Mouse (Mus musculus) kidney, embryonic 16.5 days (tissue): ENCODE measurements around the gene Slc30a1. TPM values are rescaled to one million over a fixed set of nuclear protein-coding genes. Genes with fewer than 3 reads are reported as not detected.

Experiments
- ATAC-seq: fragments of 200-750 bp; cut with Nextera tagmentation; 2 replicates; pipeline ENCODE4 v1.8.0; 2017; ENCODE audit warnings: moderate TSS enrichment; ENCODE audit not compliant: low FRiP score, low TSS enrichment
- H3K27ac ChIP-seq: fragments of 300-500 bp; sonication (generic); 2 replicates; pipeline ENCODE4 v1.5.1; 2014; ENCODE audit warnings: low read length
- H3K27me3 ChIP-seq: fragments of 300-500 bp; sonication (generic); 2 replicates; pipeline ENCODE4 v1.6.1; 2014; ENCODE audit warnings: low read length, control low read depth, mixed read lengths; ENCODE audit not compliant: insufficient read depth
- H3K36me3 ChIP-seq: fragments of 300-500 bp; sonication (generic); 2 replicates; pipeline ENCODE4 v1.6.1; 2014; ENCODE audit warnings: low read length, control low read depth, mixed read lengths; ENCODE audit not compliant: insufficient read depth
- H3K4me1 ChIP-seq: fragments of 300-500 bp; sonication (generic); 2 replicates; pipeline ENCODE4 v1.6.1; 2014; ENCODE audit warnings: low read length, control low read depth, mixed read lengths; ENCODE audit not compliant: insufficient read depth
- H3K4me2 ChIP-seq: fragments of 300-500 bp; sonication (generic); replicated peaks from 2 replicates; pipeline ENCODE4 v1.6.1; 2014; ENCODE audit warnings: low read depth, low read length
- H3K4me3 ChIP-seq: fragments of 300-500 bp; sonication (generic); 2 replicates; pipeline ENCODE4 v1.5.1; 2014; ENCODE audit warnings: mild to moderate bottlenecking, low read length
- H3K9ac ChIP-seq: fragments of 300-500 bp; sonication (generic); replicated peaks from 2 replicates; pipeline ENCODE4 v1.6.1; 2014; ENCODE audit warnings: low read length
- H3K9me3 ChIP-seq: fragments of 300-500 bp; sonication (generic); 2 replicates; pipeline ENCODE4 v1.6.1; 2016; ENCODE audit warnings: low read length, control low read depth
- WGBS: fragments of 180-500 bp; shearing (Covaris S2); extraction: QIAGEN DNeasy Blood & Tissue Kit; methylation state at CpG from one replicate; pipeline ENCODE4 v1.1.7; 2014; 5-methylcytosine and 5-hydroxymethylcytosine counted together
- polyA plus RNA-seq: library from polyadenylated mRNA; unstranded; fragments of >200 nt; fragmentation: Nextera tagmentation; extraction: Ambion mirVana; gene quantifications from 2 replicates; pipeline ENCODE4 v1.2.1, GENCODE M21; 2015

The Slc30a1 gene
- polyA plus RNA-seq, 1 experiment from 2014 or later = 1.6 TPM

DNA sequence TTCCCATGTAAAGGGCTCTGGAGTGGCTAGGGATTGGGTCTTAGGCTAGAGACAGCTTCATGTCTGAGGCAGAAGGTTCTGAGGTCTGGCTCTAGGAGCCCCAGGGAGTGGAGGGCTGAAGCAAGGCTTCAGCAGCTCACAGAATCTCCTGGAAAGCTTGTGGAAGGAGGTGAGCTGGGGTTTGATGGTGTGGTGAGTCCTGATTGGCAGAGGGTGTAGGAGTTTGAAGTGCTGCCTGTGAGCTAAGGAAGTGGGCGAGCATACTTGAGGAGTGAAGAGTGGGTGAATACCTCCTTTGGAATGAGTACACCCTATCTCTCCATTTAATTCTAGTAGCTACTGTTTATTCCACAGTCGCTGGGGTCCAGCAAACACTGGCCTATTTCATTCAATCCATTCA, 44.0 kb downstream of the Slc30a1 start:
- H3K27me3 ChIP-seq = no peaks in the 10 kb centered on the region
- H3K27ac ChIP-seq = no peak overlapping the region
- ATAC-seq = no peak
- 60% methylated on average over 2 of the region's 2 CpGs for WGBS
- no peak overlapping the region for H3K4me3 ChIP-seq
- no peaks in the 10 kb centered on the region for H3K36me3 ChIP-seq
- no peaks in the 10 kb centered on the region for H3K9me3 ChIP-seq
- H3K4me2 ChIP-seq = no peak overlapping the region
- no peak overlapping the region for H3K9ac ChIP-seq
- no peaks in the 10 kb centered on the region for H3K4me1 ChIP-seq

DNA sequence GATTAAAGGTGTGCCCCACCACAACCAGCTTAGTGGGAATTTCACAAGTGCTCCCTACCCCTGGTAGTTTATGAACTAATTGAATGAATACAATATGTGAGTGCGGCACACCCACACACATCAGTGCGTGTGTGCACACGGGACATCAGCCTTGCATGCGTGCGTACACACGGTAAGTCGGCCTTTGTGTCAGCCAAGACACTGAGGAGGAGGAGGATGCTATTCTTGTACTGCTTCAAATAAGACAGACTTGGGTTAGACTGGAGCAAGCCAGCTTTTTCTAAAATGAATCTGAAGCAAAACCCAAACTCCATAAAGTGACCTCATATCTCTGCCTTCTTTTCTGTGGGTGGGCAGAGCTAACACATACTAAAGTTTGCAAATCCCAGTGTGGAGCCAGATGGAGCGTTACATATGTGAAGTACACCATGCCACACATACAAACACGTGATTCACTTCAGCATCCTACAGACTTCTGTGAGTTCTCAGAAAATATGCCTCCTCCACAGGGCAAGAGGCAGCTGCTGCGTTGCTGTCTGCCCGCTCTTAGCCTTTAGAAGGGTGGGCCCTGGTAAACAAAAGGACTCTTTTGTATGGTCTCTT, 46.3 kb downstream of the Slc30a1 start:
- 90% methylated on average over 11 of the region's 11 CpGs for WGBS
- ATAC-seq = no peak
- no peaks in the 10 kb centered on the region for H3K27me3 ChIP-seq
- no peaks in the 10 kb centered on the region for H3K36me3 ChIP-seq
- no peak overlapping the region for H3K4me3 ChIP-seq
- no peak overlapping the region for H3K27ac ChIP-seq
- no peak overlapping the region for H3K4me2 ChIP-seq
- H3K9ac ChIP-seq = no peak overlapping the region
- no peaks in the 10 kb centered on the region for H3K9me3 ChIP-seq
- H3K4me1 ChIP-seq = peaks cover 5% of the 10 kb centered on the region

DNA sequence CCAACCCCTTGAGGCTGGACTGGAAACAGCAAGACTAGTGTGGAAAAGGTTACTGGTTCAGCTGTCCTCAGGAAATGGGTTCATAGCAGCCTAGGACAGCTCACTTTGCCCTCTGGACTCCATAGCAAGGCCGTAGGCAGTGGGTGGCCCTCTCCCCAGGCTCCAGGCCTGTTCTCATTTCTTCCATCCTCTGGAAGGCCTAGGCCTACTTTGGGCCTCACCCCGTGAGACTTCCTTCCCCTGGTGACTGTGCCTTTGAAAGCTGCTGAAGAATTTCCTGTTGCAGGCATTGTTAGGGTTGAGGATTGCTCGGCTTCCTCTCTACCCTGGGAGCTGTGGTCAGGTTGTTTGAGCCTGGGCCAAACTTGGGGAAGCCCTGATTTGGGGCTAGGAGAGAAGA, 48.5 kb downstream of the Slc30a1 start:
- no peak overlapping the region for H3K9ac ChIP-seq
- H3K27ac ChIP-seq = peak overlapping the region; percentile 83
- no peaks in the 10 kb centered on the region for H3K9me3 ChIP-seq
- no peak overlapping the region for H3K4me3 ChIP-seq
- no peaks in the 10 kb centered on the region for H3K36me3 ChIP-seq
- peak; percentile 32; the same call in 1 of the 2 replicates for ATAC-seq
- no peak overlapping the region for H3K4me2 ChIP-seq
- peaks cover 5% of the 10 kb centered on the region for H3K4me1 ChIP-seq
- no peaks in the 10 kb centered on the region for H3K27me3 ChIP-seq
- 45% methylated on average over 3 of the region's 3 CpGs for WGBS

DNA sequence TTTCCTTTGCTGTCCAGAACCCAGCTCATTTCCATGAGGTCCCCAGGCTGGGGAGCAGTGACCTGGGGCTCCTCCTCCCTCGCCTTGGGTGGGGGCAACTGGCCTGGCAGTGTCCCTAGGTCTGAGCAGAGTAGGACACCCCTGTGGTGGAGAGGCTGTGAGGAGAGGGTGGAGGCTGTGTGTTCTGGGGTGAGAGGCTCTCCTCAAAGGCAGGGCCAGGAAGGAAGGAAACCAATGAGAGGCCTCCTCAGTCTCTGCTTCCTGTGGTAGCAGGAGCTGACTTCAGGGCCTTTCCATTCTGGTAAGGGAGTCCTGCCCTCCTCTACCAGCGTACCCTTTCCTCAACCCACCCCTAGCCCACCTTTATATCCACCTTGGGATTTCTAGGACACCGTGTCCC, 49.7 kb downstream of the Slc30a1 start:
- Histone ChIP-seq H3K9ac (0 out of 2 replicates have a peak overlapping the region, but pooled peaks have one; percentile 17), H3K4me3 (no peak overlapping the region), H3K9me3 (no peaks in the 10 kb centered on the region), H3K4me2 (0 out of 2 replicates have a peak overlapping the region, but pooled peaks have one; percentile 19), H3K27me3 (no peaks in the 10 kb centered on the region), H3K4me1 (peaks cover 5% of the 10 kb centered on the region), H3K36me3 (no peaks in the 10 kb centered on the region), H3K27ac (peak overlapping the region; percentile 83)
- ATAC-seq = peak; percentile 72; the same call in 1 of the 2 replicates
- WGBS = 69% methylated on average over 3 of the region's 3 CpGs

DNA sequence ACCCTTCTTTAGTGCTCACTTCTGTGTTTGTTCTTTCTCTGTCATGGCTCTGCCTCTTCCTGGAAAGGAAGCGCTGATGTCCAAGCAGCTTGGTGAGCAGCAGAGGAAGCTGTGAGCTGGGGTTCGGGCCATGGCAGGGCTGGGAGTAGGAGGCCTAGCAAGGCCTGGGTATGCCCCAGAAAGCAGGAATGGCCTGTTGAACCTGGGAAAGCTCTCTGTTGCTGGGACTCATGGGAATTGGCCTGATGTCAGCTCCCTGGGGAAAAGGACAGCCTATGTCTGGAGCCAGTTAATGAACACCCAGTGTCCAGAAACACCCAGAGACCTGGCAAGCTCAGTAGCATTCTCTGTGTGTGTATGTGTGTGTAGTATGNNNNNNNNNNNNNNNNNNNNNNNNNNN, 50.3 kb downstream of the Slc30a1 start:
- WGBS = 80% methylated on average over 2 of the region's 2 CpGs
- 0 out of 2 replicates have a peak overlapping the region, but pooled peaks have one; percentile 19 for H3K4me2 ChIP-seq
- H3K4me1 ChIP-seq = peaks cover 5% of the 10 kb centered on the region
- H3K9ac ChIP-seq = 0 out of 2 replicates have a peak overlapping the region, but pooled peaks have one; percentile 35
- H3K27me3 ChIP-seq = no peaks in the 10 kb centered on the region
- no peaks in the 10 kb centered on the region for H3K9me3 ChIP-seq
- peak; percentile 76 for ATAC-seq
- H3K36me3 ChIP-seq = no peaks in the 10 kb centered on the region
- no peak overlapping the region for H3K4me3 ChIP-seq
- peak overlapping the region; percentile 83 for H3K27ac ChIP-seq

DNA sequence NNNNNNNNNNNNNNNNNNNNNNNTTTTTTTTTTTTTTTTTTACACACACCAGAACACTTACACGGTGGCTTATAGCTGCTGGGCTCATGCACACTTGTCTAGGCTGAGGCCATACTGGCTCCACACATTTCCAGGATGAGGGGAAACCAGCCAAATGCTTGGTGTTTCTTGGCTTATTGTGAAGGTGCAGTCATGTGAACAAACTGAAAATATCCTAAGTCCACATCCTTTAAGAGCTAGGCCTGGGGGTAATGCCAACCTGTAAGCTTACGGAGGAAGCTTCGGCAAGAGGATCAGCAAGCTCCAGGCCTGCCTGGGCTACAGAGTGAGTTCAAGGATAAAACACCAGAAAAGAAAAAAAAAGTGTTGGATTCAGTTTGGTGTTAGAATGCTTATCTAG, 50.8 kb downstream of the Slc30a1 start:
- H3K27ac ChIP-seq = peak overlapping the region; percentile 58
- no peaks in the 10 kb centered on the region for H3K27me3 ChIP-seq
- no peak overlapping the region for H3K4me2 ChIP-seq
- H3K4me1 ChIP-seq = peaks cover 5% of the 10 kb centered on the region
- ATAC-seq = no peak
- H3K4me3 ChIP-seq = no peak overlapping the region
- H3K9ac ChIP-seq = no peak overlapping the region
- WGBS = 59% methylated on average over 3 of the region's 3 CpGs
- no peaks in the 10 kb centered on the region for H3K9me3 ChIP-seq
- H3K36me3 ChIP-seq = no peaks in the 10 kb centered on the region

DNA sequence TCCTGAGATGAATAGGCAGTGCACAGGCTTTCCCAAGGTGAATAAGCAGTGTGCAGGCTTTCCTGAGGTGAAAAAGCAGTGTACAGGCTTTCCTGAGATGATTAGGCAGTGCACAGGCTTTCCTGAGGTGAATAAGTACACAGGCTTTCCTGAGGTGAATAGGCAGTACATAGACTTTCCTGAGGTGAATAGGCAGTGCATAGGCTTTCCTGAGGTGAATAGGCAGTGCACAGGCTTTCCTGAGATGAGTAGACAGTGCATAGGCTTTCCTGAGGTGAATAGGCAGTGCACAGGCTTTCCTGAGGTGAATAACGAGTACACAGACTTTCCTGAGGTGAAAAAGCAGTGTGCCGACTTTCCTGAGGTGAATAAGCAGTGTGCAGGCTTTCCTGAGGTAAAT, 54.4 kb downstream of the Slc30a1 start:
- no peak for ATAC-seq
- Histone ChIP-seq H3K4me3 (no peak overlapping the region), H3K9me3 (no peaks in the 10 kb centered on the region), H3K4me2 (no peak overlapping the region), H3K36me3 (no peaks in the 10 kb centered on the region), H3K27me3 (no peaks in the 10 kb centered on the region), H3K4me1 (peaks cover 17% of the 10 kb centered on the region), H3K27ac (no peak overlapping the region), H3K9ac (no peak overlapping the region)
- 73% methylated on average over 2 of the region's 2 CpGs for WGBS

Other genes starting within 250 kb of the Slc30a1 start
- gene Lpgat1, start 188.9 kb upstream of the Slc30a1 start, polyA plus RNA-seq = 13.6 and 14.7 TPM in 2 replicates
- gene Nek2, start 85.3 kb upstream of the Slc30a1 start, polyA plus RNA-seq = 50.8 and 52.3 TPM in 2 replicates
- 0.55 TPM in 2 replicates for gene Rd3, start 70.6 kb downstream of the Slc30a1 start, polyA plus RNA-seq
- gene Traf5, start 185.8 kb downstream of the Slc30a1 start, polyA plus RNA-seq = 23.6 and 25.2 TPM in 2 replicates
- gene Rcor3, start 231.3 kb downstream of the Slc30a1 start, polyA plus RNA-seq = 26.3 and 27.1 TPM in 2 replicates